In the genomic region with DNA sequence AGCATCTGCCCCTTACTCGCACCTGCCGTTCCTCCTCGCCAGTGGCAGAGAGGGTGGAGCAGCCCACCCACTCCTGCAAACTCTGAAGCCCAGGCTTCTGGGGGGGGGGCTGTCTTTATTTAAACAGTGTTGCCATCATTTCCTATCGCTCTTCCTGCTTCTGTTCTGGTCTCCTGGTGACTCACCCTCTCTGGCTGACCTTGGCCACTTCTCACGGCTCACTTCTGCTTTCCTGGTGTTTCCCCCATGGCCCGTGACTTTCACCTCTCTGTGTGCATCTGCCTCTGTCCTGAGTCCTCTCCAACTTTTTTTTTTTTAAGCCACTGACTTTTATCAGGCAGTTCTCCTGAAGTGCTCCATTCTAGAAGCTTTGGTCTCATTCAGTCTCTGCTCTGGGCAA, we compare ENCODE assay signal across 10 mouse cellular contexts. TPM values are rescaled to one million over a fixed set of nuclear protein-coding genes. Genes with fewer than 3 reads are reported as not detected.
A peak's percentile ranks its signal among the peaks of the same experiment; 100 is the strongest.
DNase-seq lines count a peak whose midpoint lies in the region; ATAC-seq lines count a peak whose summit lies in the region.
"Had no signal": no experiment of that assay in that cellular context is flagged by ENCODE, and none has a peak within 500 bp of the region (broad histone marks: within the 10 kb centered on the region; RNA-seq: fewer than 3 reads in every experiment).

No protein-coding gene starts in this region.

- no peaks in the 10 kb centered on the region for H3K9me3 ChIP-seq in hindbrain, embryonic 12.5 days (replicated peaks)
- H3K9me3 ChIP-seq in midbrain, embryonic 14.5 days (ENCODE audit: control insufficient read depth, low read length): no peaks in the 10 kb centered on the region

- peak; percentile 45 for DNase-seq in kidney, postnatal 14 days
- no peak for DNase-seq in kidney, adult 11 months
- DNase-seq in adrenal gland, adult 8-10 months: peak; percentile 73
- DNase-seq in liver: peak; percentile 29
- DNase-seq in retina, postnatal 1 day: no peak
- no peak for DNase-seq in midbrain, embryonic 14.5 days
- DNase-seq: gastrocnemius, postnatal 10 days; thymus, adult 2 months had no signal

- H3K9ac ChIP-seq in hindbrain, embryonic 12.5 days: no peak overlapping the region
- no peak overlapping the region for H3K9ac ChIP-seq in midbrain, embryonic 14.5 days (replicated peaks; ENCODE audit: low read length)

- H3K27ac ChIP-seq in hindbrain, embryonic 12.5 days: no peak overlapping the region
- H3K27ac ChIP-seq in midbrain, embryonic 14.5 days (replicated peaks; ENCODE audit: low read depth, low read length): no peak overlapping the region

- no peak overlapping the region for H3K4me2 ChIP-seq in hindbrain, embryonic 12.5 days (replicated peaks)
- H3K4me2 ChIP-seq in midbrain, embryonic 14.5 days (ENCODE audit: low read length): no peak overlapping the region

- no peak overlapping the region for H3K4me3 ChIP-seq in hindbrain, embryonic 12.5 days
- H3K4me3 ChIP-seq in midbrain, embryonic 14.5 days (replicated peaks; ENCODE audit: low read depth, low read length): no peak overlapping the region

- peak; percentile 96 for ATAC-seq in neutrophil, adult 5-6 weeks (ENCODE audit: extremely low read depth, insufficient number of reproducible peaks, low FRiP score, poor library complexity, severe bottlenecking)
- ATAC-seq in hindbrain, embryonic 12.5 days (ENCODE audit: low FRiP score): no peak
- ATAC-seq in midbrain, embryonic 14.5 days (ENCODE audit: low FRiP score, low TSS enrichment): no peak

- 66% methylated on average over 6 of the region's 6 CpGs for WGBS in hindbrain, embryonic 12.5 days
- 68% methylated on average over 6 of the region's 6 CpGs for WGBS in midbrain, embryonic 14.5 days

- H3K4me1 ChIP-seq in hindbrain, embryonic 12.5 days: no peaks in the 10 kb centered on the region
- no peaks in the 10 kb centered on the region for H3K4me1 ChIP-seq in midbrain, embryonic 14.5 days (ENCODE audit: control insufficient read depth, insufficient read depth, low read length)

- H3K27me3 ChIP-seq in hindbrain, embryonic 12.5 days: peaks cover 5% of the 10 kb centered on the region
- no peaks in the 10 kb centered on the region for H3K27me3 ChIP-seq in midbrain, embryonic 14.5 days (ENCODE audit: control insufficient read depth, insufficient read depth, low read length)

- no peaks in the 10 kb centered on the region for H3K36me3 ChIP-seq in hindbrain, embryonic 12.5 days
- H3K36me3 ChIP-seq in midbrain, embryonic 14.5 days (ENCODE audit: control insufficient read depth, insufficient read depth, low read length): no peaks in the 10 kb centered on the region

RNA-seq across cellular contexts. Expression of a gene that starts 10.8 kb away (rescaled TPM):
- 100 to 1,000 TPM; 550 to 578 (median 567) TPM for total RNA-seq in adrenal gland, adult 8-10 months (2022)
- total RNA-seq in neutrophil, adult 5-6 weeks (2017): 17.7 and 18.5 TPM in 2 replicates
- 565 and 605 TPM in 2 replicates for polyA plus RNA-seq in hindbrain, embryonic 12.5 days (2016; fragmentation: Nextera tagmentation; extraction: Ambion mirVana)
- 252 and 477 TPM in 2 replicates for polyA plus RNA-seq in midbrain, embryonic 14.5 days (2014; fragmentation: Nextera tagmentation; extraction: Ambion mirVana)

RNA-seq across cellular contexts. Expression of a gene that starts 53.5 kb away (rescaled TPM):
- 10 to 100 TPM; 17.6 to 25.7 (median 22.0) TPM for total RNA-seq in adrenal gland, adult 8-10 months (2022)
- 4.1 and 7.0 TPM in 2 replicates for total RNA-seq in neutrophil, adult 5-6 weeks (2017)
- 8.3 and 9.5 TPM in 2 replicates for polyA plus RNA-seq in hindbrain, embryonic 12.5 days (2016; fragmentation: Nextera tagmentation; extraction: Ambion mirVana)
- polyA plus RNA-seq in midbrain, embryonic 14.5 days (2014; fragmentation: Nextera tagmentation; extraction: Ambion mirVana): 5.0 and 6.5 TPM in 2 replicates

Comparison
In these comparisons a context has a peak if more than half of its experiments do, and no peak if none do; other contexts are left out.
1. DNase-seq: peak in kidney, postnatal 14 days (single experiment), adrenal gland, adult 8-10 months (single experiment) and liver (single experiment); none in kidney, adult 11 months (single experiment), retina, postnatal 1 day (single experiment) and midbrain, embryonic 14.5 days (single experiment).
2. RNA of a gene that starts 10.8 kb away (total RNA-seq): 550 to 578 TPM in adrenal gland, adult 8-10 months; 17.7 to 18.5 TPM in neutrophil, adult 5-6 weeks; every median in the first group is over 10 times any median in the second.